Mouse (Mus musculus): Measurements from ENCODE around the gene Igsf21. TPM values are rescaled to one million over a fixed set of nuclear protein-coding genes. Genes with fewer than 3 reads are reported as not detected.

Gene Igsf21
- polyA plus RNA-seq, 1 experiment = 0.40 TPM

GRCm38 (mm10) chr4:140210129-140210890, 36.3 kb downstream of the Igsf21 start:
- Histone ChIP-seq H3K36me3 (ENCODE audit: control insufficient read depth, insufficient read depth, low read length, poor library complexity, severe bottlenecking) (no peaks in the 10 kb centered on the region), H3K9me3 (replicated peaks; ENCODE audit: control insufficient read depth, insufficient read depth, low read length, poor library complexity, severe bottlenecking) (no peaks in the 10 kb centered on the region), H3K27ac (ENCODE audit: insufficient read depth, low read length) (no peak overlapping the region), H3K9ac (ENCODE audit: low read depth, poor library complexity, severe bottlenecking) (no peak overlapping the region), H3K4me1 (ENCODE audit: control insufficient read depth, insufficient read depth, low read length) (peaks cover 4% of the 10 kb centered on the region), H3K4me3 (ENCODE audit: low read depth, low read length) (no peak overlapping the region), H3K27me3 (ENCODE audit: control insufficient read depth, insufficient read depth, low read length, poor library complexity, severe bottlenecking) (no peaks in the 10 kb centered on the region)
- no peak for TF ChIP-seq EP300 (IDR thresholded peaks at IDR 0.05; ENCODE audit: insufficient read depth, low read depth, low read length)
- no peak for TF ChIP-seq CTCF (IDR thresholded peaks at IDR 0.05; ENCODE audit: low read depth, low read length)
- no peak for TF ChIP-seq POLR2A (IDR thresholded peaks at IDR 0.05; ENCODE audit: insufficient read depth, low read length)

DNA sequence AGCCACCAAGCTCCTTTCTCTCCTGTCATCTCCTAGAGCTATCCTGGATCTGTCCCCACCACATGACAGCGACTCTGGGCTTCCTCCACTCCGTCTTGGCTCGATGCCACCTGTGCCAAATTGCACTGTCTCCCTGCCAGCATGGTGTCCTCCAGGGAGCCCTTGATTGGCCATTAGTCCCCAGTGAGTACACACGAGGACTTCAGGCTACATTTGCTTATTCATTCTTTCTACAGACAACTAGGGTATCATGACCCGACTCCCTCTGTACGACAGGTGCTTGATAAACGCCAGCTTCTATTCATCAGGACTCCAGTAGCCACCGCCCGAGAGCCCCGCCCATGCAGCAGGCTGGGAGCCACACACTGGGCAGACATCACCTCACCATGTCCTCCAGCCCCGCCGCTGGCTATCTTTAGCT, 40.8 kb downstream of the Igsf21 start:
- Histone ChIP-seq H3K27me3 (ENCODE audit: control insufficient read depth, insufficient read depth, low read length, poor library complexity, severe bottlenecking) (no peaks in the 10 kb centered on the region), H3K9ac (ENCODE audit: low read depth, poor library complexity, severe bottlenecking) (no peak overlapping the region), H3K4me1 (ENCODE audit: control insufficient read depth, insufficient read depth, low read length) (peaks cover 2% of the 10 kb centered on the region), H3K27ac (ENCODE audit: insufficient read depth, low read length) (no peak overlapping the region), H3K4me3 (ENCODE audit: low read depth, low read length) (no peak overlapping the region), H3K36me3 (ENCODE audit: control insufficient read depth, insufficient read depth, low read length, poor library complexity, severe bottlenecking) (no peaks in the 10 kb centered on the region), H3K9me3 (replicated peaks; ENCODE audit: control insufficient read depth, insufficient read depth, low read length, poor library complexity, severe bottlenecking) (no peaks in the 10 kb centered on the region)
- no peak for TF ChIP-seq EP300 (IDR thresholded peaks at IDR 0.05; ENCODE audit: insufficient read depth, low read depth, low read length)

DNA sequence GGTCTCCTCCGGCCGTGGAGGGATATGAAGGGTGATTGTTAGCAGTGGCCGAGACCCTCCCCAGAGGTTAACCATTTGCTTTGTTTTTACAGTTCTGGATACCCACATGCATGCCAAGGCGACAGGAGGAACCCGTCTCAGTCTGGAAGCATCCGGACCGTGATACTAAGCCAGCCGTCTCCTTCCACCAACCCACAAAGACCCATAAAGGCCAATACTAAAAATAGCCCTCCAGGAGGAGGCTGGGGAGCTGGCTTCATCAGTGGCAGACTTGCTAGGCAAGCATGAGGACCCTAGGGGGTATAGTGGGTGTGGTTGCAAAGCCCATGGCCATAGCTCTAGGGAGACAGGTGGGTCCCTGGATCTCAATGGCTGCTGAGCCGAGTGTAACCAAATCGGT, 41.8 kb downstream of the Igsf21 start:
- H3K27me3 ChIP-seq (ENCODE audit: control insufficient read depth, insufficient read depth, low read length, poor library complexity, severe bottlenecking) = no peaks in the 10 kb centered on the region
- peaks cover 2% of the 10 kb centered on the region for H3K4me1 ChIP-seq (ENCODE audit: control insufficient read depth, insufficient read depth, low read length)
- H3K9ac ChIP-seq (ENCODE audit: low read depth, poor library complexity, severe bottlenecking) = no peak overlapping the region
- no peaks in the 10 kb centered on the region for H3K9me3 ChIP-seq (replicated peaks; ENCODE audit: control insufficient read depth, insufficient read depth, low read length, poor library complexity, severe bottlenecking)
- H3K4me3 ChIP-seq (ENCODE audit: low read depth, low read length) = no peak overlapping the region
- no peak overlapping the region for H3K27ac ChIP-seq (ENCODE audit: insufficient read depth, low read length)
- TF ChIP-seq POLR2A (IDR thresholded peaks at IDR 0.05; ENCODE audit: insufficient read depth, low read length) (no peak), EP300 (IDR thresholded peaks at IDR 0.05; ENCODE audit: insufficient read depth, low read depth, low read length) (no peak), CTCF (IDR thresholded peaks at IDR 0.05; ENCODE audit: low read depth, low read length) (no peak)
- H3K36me3 ChIP-seq (ENCODE audit: control insufficient read depth, insufficient read depth, low read length, poor library complexity, severe bottlenecking) = no peaks in the 10 kb centered on the region

DNA sequence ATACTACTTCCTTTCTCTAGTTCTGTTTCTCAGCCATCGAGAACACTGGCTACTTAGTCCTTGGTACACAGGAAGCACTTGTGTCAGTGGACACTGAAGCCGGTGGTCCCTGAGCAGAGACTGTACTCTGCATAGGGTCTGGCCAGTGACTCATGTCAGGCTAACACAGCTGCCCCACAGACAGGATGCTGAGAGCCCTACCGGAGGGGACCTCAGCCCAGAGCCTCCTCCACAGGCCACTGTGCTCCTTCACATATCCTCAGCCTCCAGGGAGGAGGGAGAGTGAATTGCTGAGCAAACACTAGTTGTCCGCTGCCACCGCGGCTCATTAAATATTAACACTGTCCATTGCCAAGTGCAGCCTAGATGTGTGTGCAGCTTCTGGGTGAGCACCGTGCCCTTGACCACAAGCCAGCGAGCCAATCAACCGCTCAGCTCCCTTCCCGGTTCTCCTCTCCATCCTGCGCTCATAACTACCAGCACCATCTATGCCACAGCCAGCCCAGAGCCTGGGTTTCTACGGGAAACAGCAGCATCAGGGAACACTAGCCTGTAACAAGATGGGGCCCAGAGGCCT, 42.8 kb downstream of the Igsf21 start:
- TF ChIP-seq EP300 (IDR thresholded peaks at IDR 0.05; ENCODE audit: insufficient read depth, low read depth, low read length) = no peak
- TF ChIP-seq CTCF (IDR thresholded peaks at IDR 0.05; ENCODE audit: low read depth, low read length) = no peak
- no peak for TF ChIP-seq POLR2A (IDR thresholded peaks at IDR 0.05; ENCODE audit: insufficient read depth, low read length)
- H3K4me1 ChIP-seq (ENCODE audit: control insufficient read depth, insufficient read depth, low read length) = peaks cover 2% of the 10 kb centered on the region
- H3K27me3 ChIP-seq (ENCODE audit: control insufficient read depth, insufficient read depth, low read length, poor library complexity, severe bottlenecking) = no peaks in the 10 kb centered on the region
- H3K9ac ChIP-seq (ENCODE audit: low read depth, poor library complexity, severe bottlenecking) = no peak overlapping the region
- no peaks in the 10 kb centered on the region for H3K36me3 ChIP-seq (ENCODE audit: control insufficient read depth, insufficient read depth, low read length, poor library complexity, severe bottlenecking)
- H3K4me3 ChIP-seq (ENCODE audit: low read depth, low read length) = no peak overlapping the region
- no peaks in the 10 kb centered on the region for H3K9me3 ChIP-seq (replicated peaks; ENCODE audit: control insufficient read depth, insufficient read depth, low read length, poor library complexity, severe bottlenecking)
- H3K27ac ChIP-seq (ENCODE audit: insufficient read depth, low read length) = no peak overlapping the region

GRCm38 (mm10) chr4:140202196-140202595, 44.4 kb downstream of the Igsf21 start:
- H3K27ac ChIP-seq (ENCODE audit: insufficient read depth, low read length) = no peak overlapping the region
- H3K4me1 ChIP-seq (ENCODE audit: control insufficient read depth, insufficient read depth, low read length) = peaks cover 2% of the 10 kb centered on the region
- no peaks in the 10 kb centered on the region for H3K27me3 ChIP-seq (ENCODE audit: control insufficient read depth, insufficient read depth, low read length, poor library complexity, severe bottlenecking)
- H3K4me3 ChIP-seq (ENCODE audit: low read depth, low read length) = no peak overlapping the region
- no peak for TF ChIP-seq EP300 (IDR thresholded peaks at IDR 0.05; ENCODE audit: insufficient read depth, low read depth, low read length)
- TF ChIP-seq POLR2A (IDR thresholded peaks at IDR 0.05; ENCODE audit: insufficient read depth, low read length) = no peak
- TF ChIP-seq CTCF (IDR thresholded peaks at IDR 0.05; ENCODE audit: low read depth, low read length) = no peak
- no peaks in the 10 kb centered on the region for H3K9me3 ChIP-seq (replicated peaks; ENCODE audit: control insufficient read depth, insufficient read depth, low read length, poor library complexity, severe bottlenecking)
- H3K36me3 ChIP-seq (ENCODE audit: control insufficient read depth, insufficient read depth, low read length, poor library complexity, severe bottlenecking) = no peaks in the 10 kb centered on the region
- H3K9ac ChIP-seq (ENCODE audit: low read depth, poor library complexity, severe bottlenecking) = no peak overlapping the region

DNA sequence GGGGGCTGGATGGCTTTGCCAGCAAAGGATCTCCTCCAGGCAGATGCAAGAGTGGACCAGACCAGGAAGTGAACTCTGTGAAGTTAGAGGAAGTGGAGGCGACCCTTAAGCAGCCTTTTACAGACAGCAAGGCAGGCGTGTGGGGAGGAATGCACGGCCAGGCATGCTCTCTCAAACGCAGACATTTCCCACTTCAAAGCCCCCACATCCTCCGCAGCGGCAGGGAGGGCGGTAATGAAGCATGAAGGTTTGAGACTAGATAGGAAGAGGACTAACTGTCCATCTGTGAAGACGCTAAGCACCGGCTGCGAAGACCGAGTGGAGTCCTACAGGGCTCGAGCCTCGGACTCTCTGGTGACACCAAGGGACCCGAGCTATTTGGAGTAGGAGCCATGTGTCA, 46.3 kb downstream of the Igsf21 start:
- H3K27me3 ChIP-seq (ENCODE audit: control insufficient read depth, insufficient read depth, low read length, poor library complexity, severe bottlenecking) = no peaks in the 10 kb centered on the region
- no peaks in the 10 kb centered on the region for H3K36me3 ChIP-seq (ENCODE audit: control insufficient read depth, insufficient read depth, low read length, poor library complexity, severe bottlenecking)
- no peaks in the 10 kb centered on the region for H3K4me1 ChIP-seq (ENCODE audit: control insufficient read depth, insufficient read depth, low read length)
- H3K9me3 ChIP-seq (replicated peaks; ENCODE audit: control insufficient read depth, insufficient read depth, low read length, poor library complexity, severe bottlenecking) = no peaks in the 10 kb centered on the region
- no peak for TF ChIP-seq EP300 (IDR thresholded peaks at IDR 0.05; ENCODE audit: insufficient read depth, low read depth, low read length)
- H3K4me3 ChIP-seq (ENCODE audit: low read depth, low read length) = no peak overlapping the region
- H3K27ac ChIP-seq (ENCODE audit: insufficient read depth, low read length) = no peak overlapping the region
- no peak overlapping the region for H3K9ac ChIP-seq (ENCODE audit: low read depth, poor library complexity, severe bottlenecking)

All from ES-Bruce4 (cell line).